Mouse (Mus musculus) regulatory T cell (primary cell): ENCODE measurements around the gene Lmo4.

Experiments
- in situ Hi-C: fragments of 300-600 bp; cut with MboI, MseI; formaldehyde crosslinking; loops from one replicate; pipeline ENCODE4 v1.15.1; 2025; ENCODE audit warnings: high pct_unique_total_duplicates

Lmo4 gene

DNA sequence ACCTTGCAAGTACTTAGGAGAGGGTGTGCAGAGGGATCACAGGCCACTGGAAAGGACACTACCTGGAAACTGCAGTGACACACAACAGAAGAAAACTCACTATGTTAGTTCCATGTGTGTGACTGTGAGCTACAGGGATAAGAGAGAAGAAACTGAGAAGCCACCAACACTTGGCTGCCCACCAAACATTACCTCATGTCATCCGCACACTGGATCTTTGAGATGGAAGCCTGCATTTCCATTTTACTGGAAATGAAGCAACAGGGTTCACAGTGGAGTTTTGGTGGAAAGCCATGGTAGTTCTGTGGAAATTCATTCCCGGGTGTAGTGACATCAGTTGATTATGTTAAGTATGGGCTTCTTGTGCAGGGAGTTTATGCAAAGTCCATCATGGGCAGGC lies 43.8 kb downstream of the Lmo4 start:
- in situ Hi-C loops = loop anchor here (10.0 kb wide), 1 partner anchor 556 kb away; no protein-coding TSS in a partner anchor

DNA sequence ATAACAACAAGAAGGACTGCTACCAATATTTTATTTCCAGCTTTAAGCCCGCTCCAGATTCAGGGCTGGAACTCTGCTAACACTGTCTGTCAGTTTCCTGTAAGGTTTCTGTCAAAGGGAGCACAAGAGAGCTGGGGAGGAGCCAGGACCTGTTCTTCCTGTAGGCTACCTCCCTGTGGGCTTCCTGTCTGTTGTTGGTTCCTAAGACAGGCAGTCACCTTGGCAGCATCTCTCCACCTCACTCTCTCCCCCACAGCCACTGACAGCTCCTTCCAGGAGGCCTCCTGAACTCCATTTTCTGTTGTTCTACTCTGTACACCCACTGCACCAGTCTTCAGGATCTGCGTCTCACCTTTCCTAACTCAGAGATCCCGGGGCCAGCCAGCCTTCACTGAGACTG lies 49.3 kb downstream of the Lmo4 start:
- in situ Hi-C loops = no loop called here

DNA sequence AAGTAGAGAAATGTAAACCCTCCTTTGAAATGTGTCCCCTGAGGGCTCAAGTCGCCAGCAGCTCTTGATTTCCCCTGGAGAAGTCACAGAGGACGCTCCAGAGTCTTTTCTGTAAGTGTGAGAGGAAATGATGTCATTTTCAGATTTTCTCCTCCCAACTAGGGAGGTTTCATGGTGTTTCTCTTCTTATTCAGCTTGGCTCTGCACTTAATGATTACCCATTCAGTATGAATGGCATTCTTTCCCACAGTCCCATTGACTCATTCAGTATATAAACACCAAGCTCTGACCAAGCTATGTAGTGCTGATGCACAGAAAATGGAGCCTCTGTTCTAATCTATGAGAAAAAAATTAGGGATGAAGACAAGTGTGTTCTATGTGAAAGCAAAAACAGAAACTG lies 51.6 kb downstream of the Lmo4 start:
- in situ Hi-C loops = no loop called here

DNA sequence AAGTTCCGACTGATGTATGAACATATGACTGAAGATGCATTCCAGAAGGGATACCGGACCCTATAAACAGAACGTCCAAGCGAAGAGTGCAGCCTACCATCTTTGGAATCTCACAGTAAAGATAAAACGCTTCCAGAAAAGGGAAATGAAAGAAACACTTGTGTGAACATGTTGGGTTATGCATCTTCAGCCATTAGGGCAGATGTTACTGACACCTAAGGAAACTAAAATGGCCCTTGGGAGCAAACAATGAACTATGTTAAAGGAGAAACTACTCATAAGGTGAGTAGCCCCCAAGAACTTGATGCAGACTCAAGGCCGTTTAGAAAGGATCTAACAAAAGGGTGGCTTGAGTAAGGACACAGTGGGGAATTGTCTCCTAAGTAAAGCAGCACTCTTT lies 54.0 kb downstream of the Lmo4 start:
- in situ Hi-C loops = no loop called here

DNA sequence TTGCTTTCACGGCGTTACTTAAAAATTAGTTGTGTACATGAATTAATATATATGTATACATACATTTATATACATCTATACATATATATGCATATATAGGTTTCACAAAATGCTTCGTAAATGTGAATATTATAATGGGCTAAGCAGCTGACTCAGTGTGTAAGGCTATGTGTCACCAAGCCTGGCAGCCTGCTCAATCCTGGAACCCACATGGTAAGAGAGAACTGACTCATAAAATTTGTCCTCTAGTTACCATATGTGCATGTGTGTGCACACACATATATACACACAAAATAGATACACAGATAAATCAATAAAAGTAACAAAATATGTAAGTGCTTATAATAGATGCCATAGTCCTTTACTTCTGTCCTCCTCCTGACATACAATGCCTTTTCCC lies 56.8 kb downstream of the Lmo4 start:
- in situ Hi-C loops = no loop called here

DNA sequence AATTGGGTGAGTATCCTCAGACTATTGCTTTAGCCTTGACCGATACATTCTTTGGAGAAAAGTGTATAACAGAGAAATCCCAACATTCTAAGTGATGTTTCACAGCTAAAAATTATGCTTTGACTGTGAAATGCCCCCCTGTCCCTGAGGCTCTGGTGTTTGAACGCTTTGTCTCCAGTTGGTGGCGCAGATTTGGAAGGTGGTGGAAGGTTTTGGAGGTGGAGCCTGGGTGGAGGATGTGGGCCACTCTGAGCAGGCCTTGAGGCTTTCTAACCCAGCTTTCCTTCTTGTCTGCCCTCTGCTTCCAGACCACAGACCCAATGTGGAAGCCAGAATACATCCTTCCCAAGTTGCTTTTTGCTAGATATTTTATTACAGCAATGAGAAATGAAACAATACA lies 57.8 kb downstream of the Lmo4 start:
- in situ Hi-C loops = no loop called here

DNA sequence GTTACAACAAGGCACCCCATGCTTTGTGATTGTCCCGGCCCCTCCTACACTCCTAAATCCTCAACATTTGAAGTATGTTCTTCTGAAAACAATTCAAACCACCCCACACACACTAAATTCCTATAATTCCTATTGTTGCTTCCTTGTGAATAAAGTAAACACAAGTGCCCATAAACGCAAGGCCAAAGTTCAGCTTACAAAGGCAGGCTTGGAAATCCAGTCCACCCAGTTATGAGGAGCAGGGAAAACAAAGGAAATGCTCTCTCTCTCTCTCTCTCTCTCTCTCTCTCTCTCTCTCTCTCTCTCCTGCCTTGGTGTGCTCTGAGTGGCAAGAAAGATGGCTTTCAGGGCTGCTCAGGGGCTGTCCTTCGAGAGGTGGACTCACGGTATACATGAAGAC lies 61.0 kb downstream of the Lmo4 start:
- in situ Hi-C loops = no loop called here

DNA sequence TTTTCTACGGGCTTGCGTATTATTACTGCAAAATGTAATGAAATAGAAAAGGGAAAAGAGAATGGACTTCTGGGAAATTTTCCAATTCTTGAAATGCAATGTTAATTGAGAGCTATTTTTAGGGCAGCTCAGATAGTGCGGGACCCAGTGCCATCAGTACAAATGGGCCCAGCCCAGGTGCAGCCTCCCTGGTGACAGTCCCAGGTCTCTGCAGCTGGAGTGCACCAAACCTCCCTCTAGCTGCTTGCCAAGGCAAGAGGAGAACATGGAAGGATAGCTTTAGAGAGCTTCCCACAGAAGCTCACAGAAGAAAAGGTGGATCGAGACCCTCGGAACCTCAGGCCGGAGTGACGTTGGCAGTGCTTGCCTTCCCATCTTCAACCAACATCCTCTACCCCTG lies 62.1 kb downstream of the Lmo4 start:
- in situ Hi-C loops = no loop called here

DNA sequence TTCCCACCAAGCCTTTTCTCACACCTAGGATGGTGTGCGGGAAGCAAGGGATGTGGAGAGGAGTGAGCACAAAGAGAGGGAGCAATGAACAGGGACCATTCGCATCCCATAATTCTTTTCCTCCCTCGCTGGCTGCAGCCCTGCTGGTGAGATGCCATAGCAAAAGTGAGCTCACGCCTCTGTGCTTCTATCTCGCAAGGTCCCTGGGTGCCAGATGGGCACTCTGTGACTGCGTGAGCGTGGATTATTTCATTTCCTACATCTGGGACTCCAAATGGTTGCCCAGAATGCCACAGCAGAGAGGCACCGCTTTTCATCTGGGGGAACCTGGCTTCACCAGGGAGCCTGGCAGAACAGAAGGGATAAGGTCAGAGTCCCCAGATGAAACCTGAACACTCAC lies 63.2 kb downstream of the Lmo4 start:
- in situ Hi-C loops = no loop called here

DNA sequence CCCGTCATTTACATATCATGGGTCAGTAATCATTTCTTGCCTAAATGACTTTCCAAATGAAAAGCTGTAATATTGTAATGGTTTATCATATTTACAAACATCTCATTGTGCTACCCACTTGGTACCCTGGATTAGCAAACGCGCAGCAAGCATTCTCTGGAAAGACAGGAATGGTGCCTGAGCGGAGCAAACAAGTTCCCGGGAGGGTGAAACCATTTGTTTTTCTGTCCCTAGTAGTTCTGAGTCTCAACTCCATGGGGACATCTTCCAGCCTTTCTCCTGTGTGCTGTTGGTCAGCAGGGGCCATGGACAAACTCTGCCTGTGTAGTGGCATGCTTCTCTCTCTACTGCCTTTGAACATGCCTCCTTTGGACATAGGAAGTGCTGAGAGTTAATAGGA lies 64.2 kb downstream of the Lmo4 start:
- in situ Hi-C loops = no loop called here

DNA sequence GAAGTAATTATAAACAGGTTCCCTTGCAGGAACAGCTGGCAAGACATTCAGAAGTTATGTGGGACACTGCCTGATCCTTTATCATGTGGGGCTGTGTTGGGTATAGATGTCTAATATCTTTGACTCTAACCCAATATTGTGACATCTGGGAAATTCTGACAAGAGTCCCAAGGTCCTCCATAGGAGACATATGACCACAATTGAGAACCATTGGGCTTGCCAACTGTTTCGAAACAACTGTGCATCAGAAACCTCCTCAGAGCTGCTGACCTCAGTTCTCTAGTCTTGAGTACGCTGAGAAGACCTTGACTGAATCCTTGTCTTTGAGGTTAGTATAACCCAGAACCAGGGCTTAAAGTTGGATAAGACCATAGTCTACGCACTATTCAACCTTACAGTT lies 66.4 kb downstream of the Lmo4 start:
- in situ Hi-C loops = no loop called here
